Mouse (Mus musculus) ES-E14 (cell line): ENCODE measurements around the gene She. TPM values are rescaled to one million over a fixed set of nuclear protein-coding genes. Genes with fewer than 3 reads are reported as not detected.

ENCODE experiments used
- DNase-seq: peaks from one replicate; pipeline ENCODE4 v3.0.0-alpha.2; 2013; ENCODE audit warnings: low read depth, low spot score
- H3K27ac ChIP-seq: 2 replicates; pipeline ENCODE4 v1.5.1; 2012; ENCODE audit warnings: low read depth, mild to moderate bottlenecking, low read length, moderate library complexity, mixed read lengths; ENCODE audit not compliant: poor library complexity, insufficient read depth, severe bottlenecking
- H3K36me3 ChIP-seq: 2 replicates; pipeline ENCODE4 v1.6.1; 2012; ENCODE audit warnings: mild to moderate bottlenecking, low read length, moderate library complexity, mixed read lengths; ENCODE audit not compliant: control insufficient read depth, poor library complexity, insufficient read depth, severe bottlenecking
- H3K4me1 ChIP-seq, 2 experiments: fragments of 150-350 bp in 1 of 2; sonication (generic) in 1 of 2; 2 replicates each; pipeline ENCODE4 v1.6.1; 2012; ENCODE audit warnings: low read length in 2 of 2, mild to moderate bottlenecking in 1 of 2, mixed read lengths in 1 of 2; ENCODE audit not compliant: control insufficient read depth in 2 of 2, insufficient read depth in 2 of 2, poor library complexity in 1 of 2
- H3K4me3 ChIP-seq, 2 experiments: fragments of 150-350 bp in 1 of 2; sonication (generic) in 1 of 2; 2 replicates each; pipeline ENCODE4 v1.5.1; 2012; ENCODE audit warnings: low read length in 2 of 2, low read depth in 1 of 2, mild to moderate bottlenecking in 1 of 2, mixed read lengths in 1 of 2; ENCODE audit not compliant: insufficient read depth in 1 of 2, poor library complexity in 1 of 2, severe bottlenecking in 1 of 2
- H3K9ac ChIP-seq: 2 replicates; pipeline ENCODE4 v1.6.1; 2012; ENCODE audit warnings: low read depth, mild to moderate bottlenecking, low read length, mixed read lengths; ENCODE audit not compliant: poor library complexity, insufficient read depth, severe bottlenecking
- H3K9me3 ChIP-seq: fragments of 150-350 bp; sonication (generic); 2 replicates; pipeline ENCODE4 v1.6.1; 2012; ENCODE audit warnings: low read depth, mild to moderate bottlenecking, low read length; ENCODE audit not compliant: control insufficient read depth, insufficient read depth
- CHD2 ChIP-seq: IDR thresholded peaks from 2 replicates; pipeline ENCODE4 v1.6.1; 2014; ENCODE audit warnings: mild to moderate bottlenecking, low read depth, low read length, inconsistent platforms
- HCFC1 ChIP-seq: IDR thresholded peaks from 2 replicates; pipeline ENCODE4 v1.6.1; 2012; ENCODE audit warnings: low read length, inconsistent platforms, borderline replicate concordance; ENCODE audit not compliant: insufficient read depth
- MAFK ChIP-seq: IDR thresholded peaks from 2 replicates; pipeline ENCODE4 v1.6.1; 2014; ENCODE audit warnings: mild to moderate bottlenecking, low read depth, low read length, inconsistent platforms; ENCODE audit not compliant: insufficient read depth
- ZC3H11A ChIP-seq: IDR thresholded peaks from 2 replicates; pipeline ENCODE4 v1.6.1; 2012; ENCODE audit warnings: low read depth, mild to moderate bottlenecking, inconsistent platforms, low read length, borderline replicate concordance
- ZNF384 ChIP-seq: IDR thresholded peaks from 2 replicates; pipeline ENCODE4 v1.6.1; 2012; ENCODE audit warnings: low read depth, low read length, inconsistent platforms
- in situ Hi-C, 2 experiments: fragments of 600-800 bp; cut with MboI; formaldehyde crosslinking; loops; one replicate each; pipeline ENCODE4 v1.15.1; 2025; ENCODE audit warnings: low sequenced_read_pairs in 2 of 2, inconsistent platforms in 1 of 2; ENCODE audit not compliant: unreplicated experiment in 2 of 2
- total RNA-seq: library from RNA; depleted of rRNA; stranded (reverse); fragments of 300-350 nt; gene quantifications from 2 replicates; pipeline ENCODE4 v1.2.3, GENCODE M21; 2012

Gene She
- total RNA-seq, 1 experiment, result 2.6 TPM

GRCm38 (mm10) chr3:89877129-89877528 is 46.0 kb downstream of the She start:
- TF ChIP-seq ZNF384 (no peak), MAFK (no peak), ZC3H11A (no peak), CHD2 (no peak), HCFC1 (no peak)
- H3K9ac ChIP-seq, result no peak overlapping the region
- H3K36me3 ChIP-seq, result no peaks in the 10 kb centered on the region
- in situ Hi-C loops, result no loop called here
- no peaks in the 10 kb centered on the region for H3K9me3 ChIP-seq
- DNase-seq, result no peak
- no peak overlapping the region for H3K27ac ChIP-seq
- H3K4me3 ChIP-seq, result no peak overlapping the region
- peaks cover 0 to 3% of the 10 kb centered on the region in 2 experiments; a peak in 1 of 4 replicates for H3K4me1 ChIP-seq

GRCm38 (mm10) chr3:89878456-89878855 is 47.3 kb downstream of the She start:
- DNase-seq, result no peak
- Histone ChIP-seq H3K9me3 (no peaks in the 10 kb centered on the region), H3K4me1 (peaks cover 0 to 9% of the 10 kb centered on the region in 2 experiments; a peak in 2 of 4 replicates), H3K9ac (no peak overlapping the region), H3K4me3 (no peak overlapping the region), H3K27ac (no peak overlapping the region), H3K36me3 (no peaks in the 10 kb centered on the region)
- TF ChIP-seq ZNF384 (no peak), CHD2 (no peak), ZC3H11A (no peak), MAFK (no peak), HCFC1 (no peak)
- in situ Hi-C loops, result no loop called here

GRCm38 (mm10) chr3:89879326-89879725 is 48.2 kb downstream of the She start:
- TF ChIP-seq MAFK (no peak), ZNF384 (no peak)
- H3K36me3 ChIP-seq, result no peaks in the 10 kb centered on the region
- no peak overlapping the region for H3K9ac ChIP-seq
- H3K9me3 ChIP-seq, result no peaks in the 10 kb centered on the region
- H3K4me1 ChIP-seq, result peaks cover 0 to 16% of the 10 kb centered on the region in 2 experiments; a peak in 2 of 4 replicates
- H3K4me3 ChIP-seq, result no peak overlapping the region
- no peak for DNase-seq
- no peak overlapping the region for H3K27ac ChIP-seq
- in situ Hi-C loops, result no loop called here

GRCm38 (mm10) chr3:89880036-89880851 is 49.1 kb downstream of the She start:
- no peak overlapping the region for H3K9ac ChIP-seq
- no peaks in the 10 kb centered on the region for H3K36me3 ChIP-seq
- in situ Hi-C loops, result no loop called here
- DNase-seq, result no peak
- H3K4me1 ChIP-seq, result peaks cover 0 to 16% of the 10 kb centered on the region in 2 experiments; a peak in 2 of 4 replicates
- no peaks in the 10 kb centered on the region for H3K9me3 ChIP-seq
- H3K27ac ChIP-seq, result no peak overlapping the region
- TF ChIP-seq ZNF384 (no peak), MAFK (no peak), ZC3H11A (no peak), HCFC1 (no peak), CHD2 (no peak)
- no peak overlapping the region for H3K4me3 ChIP-seq
